18 mouse cellular contexts compared by ENCODE assay signal in the genomic region with DNA sequence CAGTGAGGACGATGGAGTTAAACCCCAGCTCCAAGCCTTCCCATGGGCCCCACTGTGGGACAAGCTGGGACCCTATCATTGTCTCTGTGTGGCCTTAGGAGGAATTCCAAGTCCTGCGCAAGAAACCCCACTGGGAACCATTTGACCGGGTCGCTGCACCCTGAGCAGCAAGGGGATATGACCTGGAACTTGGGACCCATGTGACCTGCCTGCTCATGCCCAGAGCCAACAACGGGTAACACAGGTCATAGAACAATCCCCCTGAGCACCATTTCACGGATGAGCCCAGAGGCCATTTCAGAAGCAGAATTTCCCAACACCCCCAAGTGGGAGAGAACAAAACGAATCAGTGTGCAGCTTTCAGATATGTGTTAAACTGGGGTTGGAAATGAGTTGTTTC. TPM values are rescaled to one million over a fixed set of nuclear protein-coding genes. Genes with fewer than 3 reads are reported as not detected.
"Had no signal": no experiment of that assay in that cellular context is flagged by ENCODE, and none has a peak within 500 bp of the region (broad histone marks: within the 10 kb centered on the region; RNA-seq: fewer than 3 reads in every experiment).

No protein-coding gene starts in this region.

- H3K9me3 ChIP-seq: intestine, embryonic 15.5 days; limb, embryonic 15.5 days; midbrain, embryonic 13.5 days; neural tube, embryonic 12.5 days had no signal

- H3K36me3 ChIP-seq: intestine, embryonic 15.5 days; limb, embryonic 15.5 days; midbrain, embryonic 13.5 days; neural tube, embryonic 12.5 days had no signal

- DNase-seq: kidney, adult 18-20 months; kidney, postnatal 10 days; layer of hippocampus, postnatal 36 days; lung, adult 2 months; lung, postnatal 36 days; retina, postnatal 1 day; right cerebral cortex, postnatal 4 days; spleen, adult 18-20 months; thymus, adult 18-20 months; thymus, postnatal 25 days had no signal

- H3K27ac ChIP-seq: intestine, embryonic 15.5 days; limb, embryonic 15.5 days; midbrain, embryonic 13.5 days; neural tube, embryonic 12.5 days had no signal

- H3K4me3 ChIP-seq: intestine, embryonic 15.5 days; limb, embryonic 15.5 days; midbrain, embryonic 13.5 days; neural tube, embryonic 12.5 days had no signal

- ATAC-seq: intestine, embryonic 15.5 days; lung, postnatal 0 days; midbrain, embryonic 13.5 days had no signal

- H3K4me2 ChIP-seq: intestine, embryonic 15.5 days; limb, embryonic 15.5 days; midbrain, embryonic 13.5 days; neural tube, embryonic 12.5 days had no signal

- H3K9ac ChIP-seq: intestine, embryonic 15.5 days; limb, embryonic 15.5 days; midbrain, embryonic 13.5 days; neural tube, embryonic 12.5 days had no signal

RNA-seq across cellular contexts. Expression of gene Mmd2, which starts 4.2 kb away (rescaled TPM):
- total RNA-seq: megakaryocyte progenitor cell, adult 5-6 weeks; monocyte, adult 5-6 weeks; neutrophil, adult 5-6 weeks had no signal
- polyA plus RNA-seq: lung, postnatal 0 days had no signal

RNA-seq across cellular contexts. Expression of gene Radil, which starts 53.5 kb away (rescaled TPM):
- total RNA-seq: megakaryocyte progenitor cell, adult 5-6 weeks; monocyte, adult 5-6 weeks; neutrophil, adult 5-6 weeks had no signal
